ENCODE assay signal across 8 mouse cellular contexts in genomic region chr13:23555839-23556416, GRCm38 (mm10). TPM values are rescaled to one million over a fixed set of nuclear protein-coding genes. Genes with fewer than 3 reads are reported as not detected.
DNase-seq lines count a peak whose midpoint lies in the region; ATAC-seq and TF ChIP-seq lines count a peak whose summit lies in the region.

No protein-coding gene starts in this region.

- ATAC-seq in heart, embryonic 16.5 days (replicated peaks; ENCODE audit: extremely low read depth, insufficient read depth, low FRiP score), result peak; percentile 72
- peak; percentile 54 for ATAC-seq in liver, embryonic 13.5 days (ENCODE audit: low read depth)

- peaks cover 4 to 23% of the 10 kb centered on the region in 2 experiments; a peak in 3 of 4 replicates for H3K4me1 ChIP-seq in CH12.LX (ENCODE audit: control insufficient read depth in 1 of 2, insufficient read depth in 2 of 2)
- H3K4me1 ChIP-seq in erythroblast, embryonic 14.5 days (ENCODE audit: control insufficient read depth), result peaks cover 65% of the 10 kb centered on the region
- peaks cover 6% of the 10 kb centered on the region for H3K4me1 ChIP-seq in heart, embryonic 16.5 days (ENCODE audit: control insufficient read depth, insufficient read depth, low read length)
- H3K4me1 ChIP-seq in liver, embryonic 13.5 days (replicated peaks), result peaks cover 52% of the 10 kb centered on the region

- TF ChIP-seq EP300 in CH12.LX (IDR thresholded peaks at IDR 0.05; ENCODE audit: low read length), result no peak

- in situ Hi-C loops in CH12.LX (cut with MboI; ENCODE audit: low pct_ligation_motif_present, low pct_unique_long_range_greater_than_20kb, low sequenced_read_pairs), result loop anchor here (25.0 kb wide), 1 partner anchor 1819 kb away; the partner anchor contains the start of gene Hist1h4j

- H3K36me3 ChIP-seq in CH12.LX (replicated peaks in 1 of 2; ENCODE audit: control insufficient read depth in 1 of 2, insufficient read depth in 1 of 2, low read length in 1 of 2), result no peaks in the 10 kb centered on the region
- no peaks in the 10 kb centered on the region; the same call in 1 of the 2 replicates for H3K36me3 ChIP-seq in erythroblast, embryonic 14.5 days (ENCODE audit: control insufficient read depth)
- no peaks in the 10 kb centered on the region for H3K36me3 ChIP-seq in heart, embryonic 16.5 days (ENCODE audit: control insufficient read depth, insufficient read depth)
- H3K36me3 ChIP-seq in liver, embryonic 13.5 days, result no peaks in the 10 kb centered on the region

- no peak for TF ChIP-seq RAD21 in CH12.LX (IDR thresholded peaks at IDR 0.05; ENCODE audit: low read depth, low read length)

- peak; percentile 93 for DNase-seq in CH12.LX (ENCODE audit: extremely low read depth)
- DNase-seq in brain, adult 2 months (ENCODE audit: low read depth, low spot score), result peak; percentile 97
- DNase-seq in kidney, postnatal 25 days, result peak; percentile 73 to 78
- peak; percentile 80 for DNase-seq in liver, embryonic 13.5 days
- DNase-seq in natural killer cell, adult 2 months (ENCODE audit: low spot score in 2 of 2), result peak; percentile 52 to 61
- DNase-seq in thymus, postnatal 0 days (ENCODE audit: low spot score), result peak; percentile 88

- peak overlapping the region; percentile 83 for H3K27ac ChIP-seq in CH12.LX (ENCODE audit: insufficient read depth, low read depth)
- peak overlapping the region; percentile 93 for H3K27ac ChIP-seq in heart, embryonic 16.5 days (ENCODE audit: low read length)
- peak overlapping the region; percentile 100 for H3K27ac ChIP-seq in liver, embryonic 13.5 days

- H3K79me2 ChIP-seq in CH12.LX (replicated peaks; ENCODE audit: control insufficient read depth, extremely low read depth, insufficient read depth, poor library complexity, severe bottlenecking), result no peaks in the 10 kb centered on the region

- TF ChIP-seq POLR2A in CH12.LX (IDR thresholded peaks at IDR 0.05; ENCODE audit: low read depth, low read length), result peak; percentile 97

- no peak for TF ChIP-seq CTCF in CH12.LX (conservative IDR thresholded peaks at IDR 0.05 in 1 of 2, IDR thresholded peaks at IDR 0.05 in 1 of 2; ENCODE audit: low read depth in 2 of 2, low read length in 2 of 2)

- no peaks in the 10 kb centered on the region for H3K27me3 ChIP-seq in CH12.LX (replicated peaks)
- no peaks in the 10 kb centered on the region for H3K27me3 ChIP-seq in erythroblast, embryonic 14.5 days (ENCODE audit: control insufficient read depth)
- H3K27me3 ChIP-seq in heart, embryonic 16.5 days (ENCODE audit: control insufficient read depth, insufficient read depth, low read length), result no peaks in the 10 kb centered on the region
- H3K27me3 ChIP-seq in liver, embryonic 13.5 days, result no peaks in the 10 kb centered on the region

- H3K4me3 ChIP-seq in CH12.LX (replicated peaks in 1 of 3; ENCODE audit: low read depth in 2 of 3, low read length in 2 of 3, poor library complexity in 1 of 3), result peak overlapping the region; percentile 22 to 54 (median 50)
- H3K4me3 ChIP-seq in erythroblast, embryonic 14.5 days (replicated peaks), result peak overlapping the region; percentile 80
- peak overlapping the region; percentile 55 for H3K4me3 ChIP-seq in heart, embryonic 16.5 days (ENCODE audit: low read length)
- peak overlapping the region; percentile 66 for H3K4me3 ChIP-seq in liver, embryonic 13.5 days (replicated peaks)

- 0% methylated on average over 18 of the region's 18 CpGs for WGBS in heart, embryonic 16.5 days
- under 1% methylated on average over 18 of the region's 18 CpGs for WGBS in liver, embryonic 13.5 days (ENCODE audit: insufficient replicate concordance)

- dilution Hi-C loops in CH12.LX (cut with MboI; ENCODE audit: extremely low pct_ligation_motif_present, extremely low pct_unique_long_range_greater_than_20kb, low sequenced_read_pairs), result no loop called here

- no peaks in the 10 kb centered on the region for H3K9me3 ChIP-seq in CH12.LX (replicated peaks; ENCODE audit: low read length)
- no peaks in the 10 kb centered on the region for H3K9me3 ChIP-seq in erythroblast, embryonic 14.5 days (ENCODE audit: control insufficient read depth, low read length)
- H3K9me3 ChIP-seq in heart, embryonic 16.5 days (replicated peaks; ENCODE audit: control insufficient read depth, low read length), result no peaks in the 10 kb centered on the region
- no peaks in the 10 kb centered on the region for H3K9me3 ChIP-seq in liver, embryonic 13.5 days (replicated peaks)

- peak overlapping the region; percentile 73 for H3K9ac ChIP-seq in CH12.LX (ENCODE audit: insufficient read depth, low read depth)
- peak overlapping the region; percentile 85 for H3K9ac ChIP-seq in heart, embryonic 16.5 days (ENCODE audit: low read length)
- peak overlapping the region; percentile 92 for H3K9ac ChIP-seq in liver, embryonic 13.5 days

- peak overlapping the region; percentile 65 for H3K4me2 ChIP-seq in CH12.LX (ENCODE audit: insufficient read depth, low read depth, poor library complexity, severe bottlenecking)
- H3K4me2 ChIP-seq in heart, embryonic 16.5 days (ENCODE audit: low read depth, low read length), result peak overlapping the region; percentile 90
- H3K4me2 ChIP-seq in liver, embryonic 13.5 days, result peak overlapping the region; percentile 83

TF ChIP-seq in CH12.LX, 34 proteins besides CTCF, POLR2A, EP300 and RAD21 (continues in another document):
- TF ChIP-seq NRF1 (IDR thresholded peaks at IDR 0.05; ENCODE audit: low read depth, low read length), result no peak
- peak; percentile 80; the same call in 1 of the 2 replicates for TF ChIP-seq MAZ (IDR thresholded peaks at IDR 0.05; ENCODE audit: low read depth, low read length)
- TF ChIP-seq TCF12 (IDR thresholded peaks at IDR 0.05; ENCODE audit: low read depth, low read length), result no peak; the same call in 1 of the 2 replicates
- TF ChIP-seq ZNF384 (IDR thresholded peaks at IDR 0.05; ENCODE audit: low read depth, low read length), result peak; percentile 82
- peak; percentile 99 for TF ChIP-seq ZMIZ1 (IDR thresholded peaks at IDR 0.05; ENCODE audit: low read depth, low read length)
- TF ChIP-seq USF1 (IDR thresholded peaks at IDR 0.05; ENCODE audit: low read depth, low read length), result no peak
- no peak for TF ChIP-seq GABPA (IDR thresholded peaks at IDR 0.05; ENCODE audit: insufficient replicate concordance, low read depth, low read length)
- TF ChIP-seq POLR2AphosphoS2 (IDR thresholded peaks at IDR 0.05; ENCODE audit: low read depth, low read length), result peak; percentile 100
- TF ChIP-seq SMC3 (IDR thresholded peaks at IDR 0.05; ENCODE audit: low read depth, low read length), result 0 out of 2 replicates have a peak, but pooled peaks have one; percentile 15
- 0 out of 2 replicates have a peak, but pooled peaks have one; percentile 31 for TF ChIP-seq E2F4 (IDR thresholded peaks at IDR 0.05; ENCODE audit: insufficient replicate concordance, low read depth, low read length)
- no peak for TF ChIP-seq JUND (conservative IDR thresholded peaks at IDR 0.05; ENCODE audit: low read depth, low read length)
- no peak for TF ChIP-seq JUN (IDR thresholded peaks at IDR 0.05; ENCODE audit: insufficient read depth, low read depth, low read length)
- TF ChIP-seq PAX5 (IDR thresholded peaks at IDR 0.05; ENCODE audit: low read length), result no peak

RNA-seq across cellular contexts. Expression of gene Hist1h1d, which starts 2.9 kb away (rescaled TPM):
- total RNA-seq in CH12.LX (2012; rRNA removed) (112 and 132 TPM in 2 replicates), CH12.LX (2014; rRNA removed) (1.8 and 2.3 TPM in 2 replicates)
- polyA plus RNA-seq in CH12.LX (2012; ENCODE audit: insufficient read length, low read depth), result 0.11 and 0.14 TPM in 2 replicates
- 0.51 and 0.95 TPM in 2 replicates for polyA plus RNA-seq in erythroblast, embryonic 14.5 days (2012)
- 0.21 and 0.37 TPM in 2 replicates for polyA plus RNA-seq in heart, embryonic 16.5 days (2015; fragmentation: Nextera tagmentation; extraction: Ambion mirVana)
- polyA plus RNA-seq in liver, embryonic 13.5 days (2015; fragmentation: Nextera tagmentation; extraction: Ambion mirVana), result 0.75 and 0.93 TPM in 2 replicates
- polyA plus RNA-seq in thymus, postnatal 0 days (2015; fragmentation: Nextera tagmentation; extraction: Ambion mirVana), result 1.1 and 1.3 TPM in 2 replicates

RNA-seq across cellular contexts. Expression of gene Hist1h4f, which starts 4.5 kb away (rescaled TPM):
- total RNA-seq in CH12.LX (2012; rRNA removed), result 4,390 and 4,902 TPM in 2 replicates
- 17.8 and 27.1 TPM in 2 replicates for total RNA-seq in CH12.LX (2014; rRNA removed)
- 4.0 and 9.0 TPM in 2 replicates for polyA plus RNA-seq in CH12.LX (2012; ENCODE audit: insufficient read length, low read depth)
- polyA plus RNA-seq in erythroblast, embryonic 14.5 days (2012), result 8.3 and 13.8 TPM in 2 replicates
- polyA plus RNA-seq in heart, embryonic 16.5 days (2015; fragmentation: Nextera tagmentation; extraction: Ambion mirVana), result 0.53 TPM in 1 of 2 replicates, not detected in the other
- polyA plus RNA-seq in liver, embryonic 13.5 days (2015; fragmentation: Nextera tagmentation; extraction: Ambion mirVana), result 0.98 and 4.2 TPM in 2 replicates
- 8.9 and 17.7 TPM in 2 replicates for polyA plus RNA-seq in thymus, postnatal 0 days (2015; fragmentation: Nextera tagmentation; extraction: Ambion mirVana)

RNA-seq across cellular contexts. Expression of gene Hist1h3e, which starts 6.2 kb away (rescaled TPM):
- 1,307 and 1,484 TPM in 2 replicates for total RNA-seq in CH12.LX (2012; rRNA removed)
- 20.6 and 24.2 TPM in 2 replicates for total RNA-seq in CH12.LX (2014; rRNA removed)
- 2.2 and 3.1 TPM in 2 replicates for polyA plus RNA-seq in CH12.LX (2012; ENCODE audit: insufficient read length, low read depth)
- polyA plus RNA-seq in erythroblast, embryonic 14.5 days (2012), result 2.9 and 16.6 TPM in 2 replicates
- 1.7 and 2.1 TPM in 2 replicates for polyA plus RNA-seq in heart, embryonic 16.5 days (2015; fragmentation: Nextera tagmentation; extraction: Ambion mirVana)
- 4.4 and 6.8 TPM in 2 replicates for polyA plus RNA-seq in liver, embryonic 13.5 days (2015; fragmentation: Nextera tagmentation; extraction: Ambion mirVana)
- 16.5 and 20.8 TPM in 2 replicates for polyA plus RNA-seq in thymus, postnatal 0 days (2015; fragmentation: Nextera tagmentation; extraction: Ambion mirVana)

RNA-seq across cellular contexts. Expression of gene Hist1h3f, which starts 12.1 kb away (rescaled TPM):
- total RNA-seq in CH12.LX (2012; rRNA removed) (553 and 608 TPM in 2 replicates), CH12.LX (2014; rRNA removed) (5.1 and 8.0 TPM in 2 replicates)
- polyA plus RNA-seq in CH12.LX (2012; ENCODE audit: insufficient read length, low read depth), result 0.23 and 0.30 TPM in 2 replicates
- polyA plus RNA-seq in erythroblast, embryonic 14.5 days (2012), result 1.3 and 3.3 TPM in 2 replicates
- 0.20 and 0.37 TPM in 2 replicates for polyA plus RNA-seq in heart, embryonic 16.5 days (2015; fragmentation: Nextera tagmentation; extraction: Ambion mirVana)
- polyA plus RNA-seq in liver, embryonic 13.5 days (2015; fragmentation: Nextera tagmentation; extraction: Ambion mirVana), result 1.1 and 2.1 TPM in 2 replicates
- 4.8 and 9.0 TPM in 2 replicates for polyA plus RNA-seq in thymus, postnatal 0 days (2015; fragmentation: Nextera tagmentation; extraction: Ambion mirVana)

RNA-seq across cellular contexts. Expression of gene Hist1h2bh, which starts 12.7 kb away (rescaled TPM):
- total RNA-seq in CH12.LX (2012; rRNA removed) (261 and 290 TPM in 2 replicates), CH12.LX (2014; rRNA removed) (5.7 and 8.0 TPM in 2 replicates)
- polyA plus RNA-seq in CH12.LX (2012; ENCODE audit: insufficient read length, low read depth), result 0.56 and 0.77 TPM in 2 replicates
- polyA plus RNA-seq in erythroblast, embryonic 14.5 days (2012), result 0.43 and 3.0 TPM in 2 replicates
- polyA plus RNA-seq in heart, embryonic 16.5 days (2015; fragmentation: Nextera tagmentation; extraction: Ambion mirVana), result 0.38 and 0.52 TPM in 2 replicates
- 1.7 TPM in 2 replicates for polyA plus RNA-seq in liver, embryonic 13.5 days (2015; fragmentation: Nextera tagmentation; extraction: Ambion mirVana)
- 1.6 and 1.9 TPM in 2 replicates for polyA plus RNA-seq in thymus, postnatal 0 days (2015; fragmentation: Nextera tagmentation; extraction: Ambion mirVana)

Comparison
In these comparisons a context has a peak if more than half of its experiments do, and no peak if none do; other contexts are left out.
1. Peak in every context shown above with its lines: DNase-seq, ATAC-seq, H3K4me3 ChIP-seq and H3K27ac ChIP-seq.